Mouse (Mus musculus) heart, postnatal 0 days (tissue): ENCODE results near the gene Rnf111. TPM values are rescaled to one million over a fixed set of nuclear protein-coding genes. Genes with fewer than 3 reads are reported as not detected.

Experiments
- ATAC-seq: fragments of 200-750 bp; cut with Nextera tagmentation; 2 replicates; pipeline ENCODE4 v1.8.0; 2017; ENCODE audit warnings: low read depth, moderate number of reproducible peaks, moderate library complexity; ENCODE audit not compliant: insufficient read depth
- DNase-seq: peaks from one replicate; pipeline ENCODE4 v3.0.0-alpha.2; 2016; ENCODE audit warnings: low spot score
- H3K27ac ChIP-seq: fragments of 300-500 bp; sonication (generic); 2 replicates; pipeline ENCODE4 v1.5.1; 2014; ENCODE audit warnings: low read depth, mild to moderate bottlenecking
- H3K27me3 ChIP-seq: fragments of 300-500 bp; sonication (generic); 2 replicates; pipeline ENCODE4 v1.6.1; 2014; ENCODE audit warnings: low read length, mixed read lengths; ENCODE audit not compliant: control insufficient read depth, insufficient read depth
- H3K36me3 ChIP-seq: fragments of 300-500 bp; sonication (generic); replicated peaks from 2 replicates; pipeline ENCODE4 v1.6.1; 2014; ENCODE audit warnings: low read length, mixed read lengths; ENCODE audit not compliant: control insufficient read depth, insufficient read depth
- H3K4me1 ChIP-seq: fragments of 300-500 bp; sonication (generic); 2 replicates; pipeline ENCODE4 v1.6.1; 2014; ENCODE audit warnings: antibody characterized with exemption; ENCODE audit not compliant: control insufficient read depth, insufficient read depth
- H3K4me2 ChIP-seq: fragments of 300-500 bp; sonication (generic); 2 replicates; pipeline ENCODE4 v1.6.1; 2014; ENCODE audit warnings: low read depth, mild to moderate bottlenecking, low read length, moderate library complexity
- H3K4me3 ChIP-seq: fragments of 300-500 bp; sonication (generic); 2 replicates; pipeline ENCODE4 v1.5.1; 2014; ENCODE audit warnings: low read depth, low read length
- H3K9ac ChIP-seq: fragments of 300-500 bp; sonication (generic); replicated peaks from 2 replicates; pipeline ENCODE4 v1.6.1; 2014; ENCODE audit warnings: low read depth, low read length, mixed read lengths
- H3K9me3 ChIP-seq: fragments of 300-500 bp; sonication (generic); replicated peaks from 2 replicates; pipeline ENCODE4 v1.6.1; 2016; ENCODE audit warnings: low read length; ENCODE audit not compliant: control insufficient read depth
- CTCF ChIP-seq: IDR thresholded peaks from 2 replicates; pipeline ENCODE4 v1.5.1; 2016; ENCODE audit warnings: antibody characterized with exemption, control low read depth, low read depth
- EP300 ChIP-seq: IDR thresholded peaks from 2 replicates; pipeline ENCODE4 v1.6.1; 2016; ENCODE audit warnings: antibody characterized with exemption, low read depth
- WGBS: fragments of 180-500 bp; shearing (Covaris S2); extraction: QIAGEN DNeasy Blood & Tissue Kit; methylation state at CpG from one replicate; pipeline ENCODE4 v1.1.7; 2014; 5-methylcytosine and 5-hydroxymethylcytosine counted together
- microRNA-seq: library from miRNA; unstranded; fragments of <30 nt; microRNA quantifications from one replicate; pipeline ENCODE4, GENCODE M21; 2016
- polyA plus RNA-seq: library from polyadenylated mRNA; unstranded; fragments of >200 nt; fragmentation: Nextera tagmentation; extraction: Ambion mirVana; gene quantifications from 2 replicates; pipeline ENCODE4 v1.2.1, GENCODE M21; 2015
- total RNA-seq: library from RNA; depleted of rRNA; stranded (reverse); fragments of >200 nt; gene quantifications from 2 replicates; pipeline ENCODE4 v1.2.3, GENCODE M21; 2014; ENCODE audit warnings: low replicate concordance; rRNA removed

Gene Rnf111
- total and polyA plus RNA-seq, 2 experiments from 2014 or later, result 12.0 to 26.8 TPM

GRCm38 (mm10) chr9:70379502-70380467 is 123.7 kb downstream of the Rnf111 start:
- WGBS, result 89% methylated on average over 7 of the region's 7 CpGs
- H3K36me3 ChIP-seq, result peaks cover 50% of the 10 kb centered on the region

More at GRCm38 (mm10) chr9:70379502-70380467, 123.7 kb downstream of the Rnf111 start:
- H3K4me3 ChIP-seq, result no peak overlapping the region
- no peaks in the 10 kb centered on the region for H3K27me3 ChIP-seq
- TF ChIP-seq EP300 (no peak), CTCF (no peak)
- H3K9me3 ChIP-seq, result peaks cover 4% of the 10 kb centered on the region; the same call in 1 of the 2 replicates
- ATAC-seq, result no peak
- no peak overlapping the region for H3K4me2 ChIP-seq
- no peak overlapping the region for H3K27ac ChIP-seq
- no peaks in the 10 kb centered on the region for H3K4me1 ChIP-seq
- H3K9ac ChIP-seq, result no peak overlapping the region
- DNase-seq, result no peak

Small RNA genes within 50 kb of the gene (microRNA-seq; reads per million reads assigned to microRNA genes)
- gene Mir5626, result 3.0 reads per million, percentile 15 among the genes with 10 or more reads in this experiment

Other genes starting within 250 kb of the Rnf111 start
- 64.8 and 128 TPM in 2 replicates for gene Ccnb2, start 82.2 kb downstream of the Rnf111 start, total RNA-seq
- 61.5 and 68.1 TPM in 2 replicates for gene Ccnb2, start 82.2 kb downstream of the Rnf111 start, polyA plus RNA-seq
- 19.0 and 23.0 TPM in 2 replicates for gene Sltm, start 39.0 kb upstream of the Rnf111 start, total RNA-seq
- gene Sltm, start 39.0 kb upstream of the Rnf111 start, polyA plus RNA-seq, result 23.9 and 24.2 TPM in 2 replicates
- 1.3 TPM in 1 of 2 replicates, not detected in the other for gene Gm10642, start 152.5 kb upstream of the Rnf111 start, total RNA-seq
- gene Gm10642, start 152.5 kb upstream of the Rnf111 start, polyA plus RNA-seq, result 0.38 and 0.78 TPM in 2 replicates
- 15.3 and 20.8 TPM in 2 replicates for gene Mindy2, start 153.4 kb upstream of the Rnf111 start, total RNA-seq
- 9.0 and 9.2 TPM in 2 replicates for gene Mindy2, start 153.4 kb upstream of the Rnf111 start, polyA plus RNA-seq
- gene Adam10, start 175.3 kb upstream of the Rnf111 start, total RNA-seq, result 15.0 and 20.2 TPM in 2 replicates
- gene Adam10, start 175.3 kb upstream of the Rnf111 start, polyA plus RNA-seq, result 39.3 and 39.9 TPM in 2 replicates